Mouse (Mus musculus) kidney, postnatal 14 days (tissue): ENCODE results near the gene Casc1.

Experiments
- DNase-seq: peaks from one replicate; pipeline ENCODE4 v3.0.0; 2022; ENCODE audit warnings: mixed read lengths

The Casc1 gene

DNA sequence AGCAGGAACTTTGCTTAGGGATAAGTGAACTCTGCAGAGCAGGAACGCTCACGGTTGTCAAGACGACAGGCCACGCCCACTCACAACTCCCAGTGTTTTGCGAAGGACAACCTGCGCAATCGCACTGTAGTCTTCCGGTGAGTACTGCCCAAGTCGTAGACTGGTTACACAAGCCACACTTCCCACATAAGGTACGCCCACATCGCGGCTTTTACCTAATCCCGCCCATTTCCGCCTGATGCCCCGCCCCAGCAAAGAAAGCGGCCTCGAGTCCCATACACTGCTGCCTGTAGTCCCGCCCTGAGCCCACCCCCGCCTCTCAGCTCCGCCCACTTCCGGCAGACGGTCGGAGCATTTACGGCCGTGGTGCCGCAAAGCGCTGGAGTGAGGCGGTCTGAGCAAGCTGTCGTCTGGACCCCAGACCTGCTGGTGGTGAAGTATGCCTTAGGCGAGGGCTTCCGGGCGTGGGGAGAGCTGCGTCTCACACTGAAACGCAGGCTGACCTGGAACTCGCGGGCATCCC, at the start of gene Casc1, which contains the start of gene Etfrf1:
Casc1 (minus strand) TSS at position 190 of the 523 bp plus-strand sequence.
Etfrf1 (plus strand) TSS at position 319 of the 523 bp plus-strand sequence.
- peak; percentile 100 for DNase-seq

DNA sequence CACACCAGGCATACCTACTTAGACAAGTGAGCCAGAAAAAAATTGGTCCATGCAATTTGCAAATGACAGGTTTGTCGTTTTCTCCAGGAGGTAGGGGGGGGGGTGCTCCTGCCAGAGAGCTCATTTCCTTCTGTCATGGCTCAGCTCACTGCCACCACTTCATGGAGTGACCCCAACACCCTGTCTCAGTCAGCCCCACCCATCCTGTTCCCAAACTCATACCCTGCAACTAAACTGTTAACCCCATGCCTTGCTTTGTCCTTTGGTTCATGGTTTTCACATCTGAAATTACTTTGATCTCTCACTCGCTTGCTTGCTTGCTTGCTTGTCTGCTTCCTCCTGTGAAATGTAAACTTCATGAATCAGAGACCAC, 45.9 kb upstream of the Casc1 start:
- DNase-seq = no peak

DNA sequence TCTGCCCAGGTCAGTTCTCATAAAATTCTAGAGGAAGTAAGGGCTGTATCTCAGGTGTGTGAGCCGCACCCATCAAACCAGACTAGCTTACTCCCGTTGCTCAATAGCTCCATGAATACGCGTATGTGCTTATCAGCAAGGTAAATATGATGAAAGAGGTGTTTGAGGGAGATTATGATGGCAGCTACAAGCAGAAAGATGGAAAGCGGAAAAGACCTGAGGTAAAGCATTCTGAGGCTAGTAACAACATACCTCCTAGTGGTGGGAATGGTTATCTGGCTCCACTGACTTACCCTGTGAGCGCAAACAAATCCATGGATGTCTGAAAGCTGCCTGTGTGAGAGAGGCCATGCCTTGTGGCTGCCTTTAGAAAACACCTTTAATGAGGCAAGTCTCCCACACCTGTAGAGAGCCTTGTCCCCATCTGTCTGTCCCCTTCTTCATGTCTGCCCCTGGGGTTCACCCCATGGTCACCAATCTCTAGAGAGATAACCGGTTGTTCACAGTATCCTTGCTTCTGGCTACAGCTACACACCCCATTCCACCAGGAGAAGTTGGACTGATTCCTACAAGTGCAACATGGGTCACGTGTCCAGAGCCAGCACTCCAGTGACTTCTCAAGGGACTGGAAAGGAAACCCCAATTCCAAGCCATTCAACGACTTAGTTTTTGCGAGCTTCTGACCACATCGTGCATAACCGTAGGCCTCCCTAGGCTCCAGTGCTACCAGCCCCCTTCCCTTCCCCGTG, 45.3 kb upstream of the Casc1 start:
- DNase-seq = peak; percentile 17

DNA sequence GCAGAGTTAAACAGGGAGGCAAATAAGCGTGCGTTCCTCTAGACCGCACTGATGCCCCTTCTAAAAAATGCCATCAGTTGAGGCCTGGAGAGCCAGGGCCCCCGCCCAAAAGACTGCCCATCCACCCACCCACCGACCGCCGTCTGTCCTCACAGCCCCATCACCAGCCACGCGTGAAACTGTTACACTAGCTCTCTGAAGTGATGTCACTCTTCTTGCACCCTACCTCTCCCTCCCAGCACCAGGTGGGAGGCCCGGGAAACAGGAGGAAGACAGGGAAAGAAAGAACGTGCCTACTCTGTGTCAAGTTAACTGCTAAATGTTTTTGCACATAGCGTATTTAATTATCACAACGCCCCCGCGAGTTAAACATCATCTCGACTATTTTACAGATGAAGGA, 40.0 kb upstream of the Casc1 start:
- no peak for DNase-seq

DNA sequence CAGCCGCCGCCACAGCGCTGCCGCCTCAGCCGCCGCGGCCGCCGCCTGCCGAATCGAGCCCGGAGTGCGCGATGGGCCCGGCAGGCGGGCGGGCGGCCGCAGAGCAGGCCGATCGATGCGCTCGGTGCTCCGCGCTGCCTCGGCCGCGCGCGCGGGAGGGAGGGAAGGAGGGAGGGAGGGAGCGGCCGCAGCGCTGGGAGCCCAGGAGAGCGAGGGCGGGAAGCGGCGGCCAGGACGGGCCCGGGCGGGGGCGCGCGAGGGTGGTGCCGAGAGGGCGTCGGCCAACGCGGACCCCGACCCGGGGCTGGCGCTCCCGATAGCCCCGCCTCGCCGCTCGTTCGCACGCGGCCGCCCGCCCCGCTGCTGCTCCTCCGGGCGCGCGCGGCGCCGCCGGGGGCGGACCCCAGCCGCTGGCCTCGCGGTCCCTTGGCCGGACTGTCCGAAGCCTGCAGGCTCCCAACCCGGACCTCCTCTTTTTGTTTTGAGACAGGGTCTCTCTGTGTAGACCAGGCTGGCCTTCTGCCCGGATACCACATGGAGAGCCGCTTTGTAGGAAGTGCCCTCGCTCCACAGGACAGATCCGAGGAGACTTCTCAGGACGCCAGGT, 39.5 kb upstream of the Casc1 start, which contains the start of gene Kras:
Kras (minus strand) TSS at position 55 of the 607 bp plus-strand sequence.
- peak; percentile 96 for DNase-seq

DNA sequence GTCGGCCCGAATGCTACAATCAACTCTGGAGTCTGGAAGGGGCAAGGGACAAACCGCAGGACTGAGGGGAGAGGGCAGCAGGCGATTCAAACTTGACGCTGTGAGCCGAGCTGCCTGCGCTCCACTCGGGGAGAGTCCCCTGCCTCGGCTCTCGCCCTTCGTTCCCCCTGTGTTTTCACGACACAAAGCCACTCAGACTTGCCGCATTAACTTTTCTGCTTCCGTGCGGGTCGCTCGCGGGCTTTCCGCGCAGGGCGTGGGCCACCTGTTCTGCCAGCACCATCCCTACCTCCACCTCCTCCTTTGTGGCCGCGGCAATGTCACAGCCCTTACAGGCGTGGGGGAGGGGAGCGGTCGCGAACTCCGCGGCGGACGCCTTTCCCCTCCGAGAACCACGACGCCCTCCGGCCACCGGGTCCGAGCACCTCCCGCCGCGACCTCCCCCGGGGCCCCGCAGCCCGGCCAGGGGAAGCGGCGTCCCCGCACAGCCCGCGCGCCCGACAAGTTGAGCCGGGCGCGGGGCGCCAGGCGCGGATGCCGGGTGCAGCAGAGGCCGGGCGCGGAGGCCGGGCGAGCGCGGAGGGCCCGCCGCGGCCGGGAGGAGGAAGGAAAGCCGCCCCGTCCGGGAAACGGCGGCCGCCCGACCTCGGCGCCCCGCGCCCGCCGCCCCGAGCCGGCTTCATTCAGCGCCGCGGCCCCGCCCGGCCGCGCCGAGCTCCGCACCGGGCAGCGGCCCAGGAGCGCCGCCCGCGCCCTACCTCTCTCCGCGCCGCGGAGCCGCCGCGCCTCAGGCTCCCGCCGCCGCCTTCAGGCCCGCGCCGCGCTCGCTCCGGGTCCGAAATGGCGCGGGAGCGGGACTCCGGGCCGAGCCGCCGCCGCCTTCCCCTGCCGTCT, 38.7 kb upstream of the Casc1 start:
- peak; percentile 68 for DNase-seq

DNA sequence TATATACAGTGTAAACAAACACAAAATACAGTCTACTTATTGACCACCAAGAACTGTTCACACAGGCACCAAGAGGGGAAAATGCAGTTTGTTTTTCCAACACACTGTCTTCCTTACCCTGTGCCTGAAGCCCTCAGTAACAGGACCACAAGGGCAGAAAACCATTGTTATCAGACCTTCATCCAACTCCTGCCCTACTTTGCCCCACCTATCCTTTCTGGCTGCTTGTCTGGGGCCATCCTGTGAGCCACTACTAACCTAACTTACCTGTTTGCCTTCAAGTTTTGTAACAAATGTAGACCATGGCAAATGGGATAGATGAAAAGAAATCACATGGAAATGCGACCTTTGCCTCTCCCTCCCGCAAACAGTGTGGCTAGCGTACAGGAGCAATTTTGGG, 37.1 kb upstream of the Casc1 start:
- DNase-seq = no peak

DNA sequence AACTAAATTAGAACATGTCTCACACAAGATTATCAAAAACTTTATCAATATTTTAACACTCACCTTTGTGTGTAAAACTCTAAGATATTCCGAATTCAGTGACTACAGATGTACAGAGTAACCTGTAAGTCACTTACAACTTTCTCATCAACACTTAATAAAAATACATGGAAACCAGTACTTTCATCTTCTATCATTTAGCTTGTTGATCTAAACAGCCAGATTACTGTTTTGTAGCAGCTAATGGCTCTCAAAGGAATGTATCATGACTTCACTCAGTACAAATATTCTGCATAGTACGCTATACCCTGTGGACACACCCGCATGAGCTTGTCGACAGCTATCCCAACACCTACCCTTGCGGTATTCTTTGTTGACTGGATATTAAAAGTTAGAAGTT, 36.0 kb upstream of the Casc1 start:
- DNase-seq = no peak

DNA sequence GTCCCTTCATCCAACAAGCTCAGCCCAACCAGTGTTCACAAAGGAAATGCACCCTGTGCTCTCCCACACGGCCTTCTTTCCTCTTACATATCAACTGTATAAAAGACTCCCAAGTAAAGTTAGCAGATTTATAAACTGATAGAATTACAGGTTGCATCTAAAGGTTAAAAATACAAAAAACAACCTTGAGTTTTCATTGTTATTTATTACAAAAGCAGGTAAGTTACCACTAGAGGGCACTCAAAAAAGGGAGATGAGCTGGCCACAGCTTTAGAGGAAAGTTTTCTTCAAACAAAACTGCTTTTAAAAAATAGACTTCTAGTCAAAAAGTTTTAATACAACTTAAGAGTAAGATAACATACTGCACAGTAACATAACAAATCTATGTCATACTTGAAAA, 31.7 kb upstream of the Casc1 start:
- DNase-seq = no peak

DNA sequence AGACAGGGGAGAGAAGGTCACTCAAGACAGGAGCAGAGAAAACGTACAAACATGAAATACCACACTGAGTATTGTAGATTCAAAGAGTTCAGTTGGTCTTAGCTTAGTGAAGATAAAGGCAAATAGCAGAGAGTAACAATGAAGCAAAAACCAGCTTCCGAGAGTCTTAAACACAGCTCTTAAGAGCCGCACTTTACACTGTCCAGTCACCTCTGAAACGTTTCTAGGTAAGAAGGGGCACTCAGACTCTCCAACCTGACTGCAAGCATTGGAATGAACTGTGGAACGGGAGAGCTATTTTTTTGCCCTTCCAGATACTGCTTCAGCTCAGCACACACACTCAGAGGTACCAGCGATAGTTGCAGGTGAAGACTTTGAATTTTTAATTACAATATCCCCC, 29.5 kb upstream of the Casc1 start:
- no peak for DNase-seq

DNA sequence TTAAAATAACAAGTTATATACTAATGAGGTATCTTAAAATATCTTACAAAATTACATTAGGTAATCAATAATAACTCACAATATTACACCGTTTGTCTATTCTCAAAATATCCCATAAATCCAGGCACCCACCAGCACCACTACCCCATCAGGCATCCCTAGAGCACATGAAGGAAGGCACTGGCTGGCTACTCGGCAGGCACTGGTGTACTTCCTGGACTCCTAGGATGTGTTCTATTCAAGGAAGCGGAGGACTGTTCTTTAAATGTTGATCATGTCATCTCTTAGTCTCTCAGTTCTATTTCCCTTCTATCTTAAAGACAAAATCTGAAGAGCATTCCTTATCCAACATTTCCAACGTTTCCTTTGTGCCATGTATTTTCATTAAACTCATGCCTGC, 26.3 kb upstream of the Casc1 start:
- DNase-seq = no peak

DNA sequence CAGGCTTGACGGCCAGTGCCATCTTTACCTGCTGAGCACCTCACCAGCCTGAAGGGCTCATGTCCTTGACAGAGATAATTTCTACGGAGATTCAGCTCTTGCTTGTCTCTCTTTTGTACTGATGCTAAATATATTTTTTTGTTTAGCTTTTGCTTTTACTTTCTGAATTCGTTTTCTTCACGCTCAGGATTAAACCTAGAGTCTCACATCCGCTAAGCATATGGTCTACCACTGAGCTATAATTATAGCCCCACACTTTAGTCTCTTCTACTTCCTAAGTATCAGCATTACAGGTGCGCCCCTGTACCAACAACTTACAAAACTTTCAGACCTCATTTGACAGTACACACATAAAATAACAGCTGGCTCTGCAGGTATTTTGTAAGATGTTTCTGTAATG, 24.6 kb upstream of the Casc1 start:
- no peak for DNase-seq

DNA sequence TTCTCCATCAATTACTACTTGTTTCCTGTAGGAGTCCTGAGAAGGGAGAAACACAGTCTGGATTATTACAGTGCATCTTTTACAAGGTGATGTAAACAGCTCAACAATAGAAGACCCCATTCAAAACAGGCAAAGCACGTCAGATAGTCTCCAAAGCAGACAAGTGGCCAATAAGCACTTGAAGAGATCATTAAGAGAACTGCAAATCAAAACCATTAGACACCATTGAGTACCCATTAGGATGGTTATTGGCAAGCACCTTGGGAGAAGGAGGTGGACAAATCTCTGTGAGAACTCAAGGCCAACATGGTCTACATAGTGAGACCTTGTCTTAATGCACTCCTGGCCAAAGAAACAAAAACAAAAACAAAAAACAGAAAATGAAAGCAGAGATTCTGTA, 23.6 kb upstream of the Casc1 start:
- DNase-seq = no peak

DNA sequence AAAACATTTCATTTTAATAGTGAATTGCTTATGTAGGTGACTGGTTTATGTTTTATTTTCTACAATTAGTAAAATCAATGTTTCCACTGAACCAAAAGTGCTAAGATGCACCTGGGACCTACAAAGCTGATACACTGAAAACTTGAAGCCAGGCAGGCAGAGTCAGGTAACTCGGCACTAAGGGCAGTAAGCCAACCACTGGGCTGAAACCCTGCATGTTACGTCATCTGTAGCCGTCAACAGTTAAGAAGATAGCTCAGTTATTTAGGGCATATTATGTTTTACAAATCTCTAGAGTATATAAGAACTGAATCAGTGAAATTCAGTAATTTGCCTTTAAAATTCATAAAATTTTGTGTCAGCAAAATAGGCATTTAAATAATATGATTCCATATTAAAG, 15.5 kb upstream of the Casc1 start:
- DNase-seq = no peak

DNA sequence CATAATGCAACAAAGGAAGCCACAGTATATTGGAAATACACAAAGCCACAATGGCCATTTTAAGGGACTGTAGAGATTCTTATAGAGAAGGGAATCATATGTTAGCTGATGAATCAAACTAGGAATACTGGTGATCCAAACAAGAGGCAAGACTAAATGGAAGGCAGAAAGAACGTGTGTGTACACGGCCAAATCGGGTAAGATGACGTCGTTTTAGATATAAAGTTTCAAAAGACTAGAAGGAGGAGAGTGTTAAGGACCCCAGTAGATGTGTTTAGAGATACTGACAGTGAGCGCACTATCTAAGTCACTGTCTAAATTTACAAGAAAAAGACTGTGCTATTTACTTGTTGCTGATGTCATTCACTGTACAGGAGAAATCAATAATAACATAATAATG, 13.4 kb upstream of the Casc1 start:
- no peak for DNase-seq

DNA sequence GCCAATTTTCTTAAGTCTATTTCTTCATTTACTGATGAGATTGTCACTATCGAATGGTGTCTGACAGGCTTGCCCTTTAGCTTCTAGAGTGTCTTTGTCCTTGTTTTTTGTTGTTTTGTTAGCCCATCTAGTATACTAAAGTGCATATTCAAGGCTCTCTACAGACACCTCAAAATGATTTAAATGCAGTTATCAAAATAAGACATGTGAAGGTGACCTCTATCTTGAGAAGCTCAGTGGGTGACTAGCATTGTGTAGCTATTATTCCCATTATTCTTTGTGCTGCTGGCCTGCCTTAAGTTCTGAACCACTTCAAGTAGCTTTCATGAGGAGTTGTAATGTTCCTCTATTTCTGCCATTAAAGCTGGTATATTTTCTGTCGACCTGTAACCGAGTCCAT, 5.0 kb upstream of the Casc1 start:
- no peak for DNase-seq

DNA sequence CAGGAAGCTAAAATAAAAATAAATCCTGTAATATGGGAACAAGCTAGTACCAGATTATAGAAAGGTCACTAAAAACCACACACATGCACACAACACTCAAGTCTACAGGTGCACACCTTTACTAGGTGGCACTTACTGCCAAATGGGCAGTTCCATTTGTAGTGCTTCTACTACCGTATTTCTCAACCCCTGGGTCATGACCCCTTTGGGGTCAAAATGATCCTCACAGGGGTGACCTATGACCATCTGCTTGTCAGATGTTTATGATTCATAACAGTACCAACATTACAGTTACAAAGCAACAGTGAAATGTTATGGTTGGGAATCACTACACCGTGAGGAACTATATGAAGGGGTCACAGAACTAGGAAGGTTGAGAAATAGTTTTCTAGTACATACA, 3.1 kb upstream of the Casc1 start:
- no peak for DNase-seq

DNA sequence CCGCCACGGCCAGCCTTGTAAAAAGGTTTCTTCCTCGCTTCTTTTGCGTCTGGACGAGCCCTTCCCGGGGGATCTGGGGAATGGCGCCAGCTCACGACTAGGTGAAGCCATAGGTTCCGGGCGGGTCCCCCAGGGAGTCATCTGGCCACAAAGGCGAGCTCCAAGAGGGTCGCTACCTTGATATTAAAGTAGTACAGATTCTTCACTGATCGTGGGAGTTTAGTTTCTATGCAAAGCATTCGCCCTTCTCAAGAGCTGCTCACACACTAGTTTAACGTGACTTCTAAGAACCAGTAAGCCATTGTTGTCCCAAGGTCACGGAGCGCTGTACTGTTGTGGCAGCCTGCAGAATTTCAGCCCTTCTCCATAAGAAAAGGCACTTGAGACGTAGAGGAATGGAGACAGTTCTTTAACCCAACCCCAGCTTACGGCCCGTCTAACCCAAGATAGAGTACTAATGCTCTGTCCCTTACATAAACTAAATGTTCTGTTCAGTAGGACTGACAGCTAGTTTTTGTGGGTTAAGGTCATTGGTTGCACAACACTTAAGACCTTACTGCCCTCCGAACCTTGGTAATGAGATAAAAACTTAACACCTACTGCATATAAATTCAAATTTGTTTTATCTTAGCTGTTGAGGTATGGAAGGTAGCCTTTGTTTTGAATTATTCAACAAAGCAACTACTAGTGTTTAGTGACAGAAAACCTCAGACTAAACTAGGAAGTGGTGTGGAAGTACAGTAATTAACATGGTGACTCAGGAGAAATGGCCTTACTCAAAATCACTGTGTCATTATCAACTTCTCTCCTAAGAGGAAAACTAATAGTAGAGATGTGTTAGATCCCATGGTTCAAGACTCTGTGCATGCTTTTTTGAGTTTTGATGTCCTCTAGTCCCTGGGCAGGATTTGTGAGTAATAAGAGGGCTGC, 836 bp upstream of the Casc1 start:
- DNase-seq = no peak

DNA sequence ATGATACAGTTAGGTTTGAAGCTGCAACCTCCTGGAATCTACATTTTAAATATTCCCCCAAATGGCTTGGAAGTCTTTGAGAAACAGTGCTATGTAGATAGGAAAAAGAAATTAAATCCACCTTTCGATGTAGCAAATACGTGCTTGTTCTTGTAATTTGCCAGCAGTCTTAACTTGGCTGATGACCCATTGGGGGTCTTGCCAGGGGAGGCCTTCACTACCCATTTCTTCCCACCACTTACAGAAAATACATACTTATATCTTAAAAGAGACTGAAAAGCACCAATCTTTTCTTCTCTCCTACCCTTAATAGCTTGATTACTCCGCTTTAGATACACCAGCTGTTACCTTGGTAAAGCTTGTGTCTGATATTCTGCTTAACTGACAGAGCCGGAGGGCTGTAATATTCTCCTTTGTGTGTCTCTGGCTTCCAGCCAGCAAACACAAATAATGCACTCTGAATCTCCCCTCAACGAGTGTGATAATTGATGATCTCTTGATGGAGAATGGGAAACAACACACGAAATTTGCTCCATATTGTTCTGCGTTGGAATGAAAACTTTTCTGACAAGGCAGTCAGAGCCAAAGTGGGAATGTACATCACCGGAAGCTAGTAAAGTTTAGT, 637 bp downstream of the Casc1 start:
- DNase-seq = no peak

DNA sequence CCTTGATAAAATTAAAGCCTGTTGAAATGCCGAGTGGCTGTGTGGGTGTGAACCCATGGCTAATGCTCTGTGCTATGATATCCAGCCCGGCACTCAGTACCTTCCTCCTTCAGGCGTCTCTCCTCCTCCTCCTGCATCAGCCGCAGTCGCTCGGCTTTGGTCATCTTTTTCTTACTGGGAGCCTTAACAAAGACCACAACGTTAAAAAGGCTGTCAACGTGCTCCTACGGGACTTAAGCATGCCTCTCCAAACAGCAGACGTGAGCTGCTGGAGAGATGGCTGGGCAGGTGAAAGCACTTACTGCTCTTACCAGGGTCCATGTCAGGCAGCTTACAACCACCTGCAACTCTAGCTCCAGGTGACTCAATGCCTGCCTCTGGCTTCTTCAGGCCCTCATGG, 5.7 kb downstream of the Casc1 start:
- DNase-seq = no peak

DNA sequence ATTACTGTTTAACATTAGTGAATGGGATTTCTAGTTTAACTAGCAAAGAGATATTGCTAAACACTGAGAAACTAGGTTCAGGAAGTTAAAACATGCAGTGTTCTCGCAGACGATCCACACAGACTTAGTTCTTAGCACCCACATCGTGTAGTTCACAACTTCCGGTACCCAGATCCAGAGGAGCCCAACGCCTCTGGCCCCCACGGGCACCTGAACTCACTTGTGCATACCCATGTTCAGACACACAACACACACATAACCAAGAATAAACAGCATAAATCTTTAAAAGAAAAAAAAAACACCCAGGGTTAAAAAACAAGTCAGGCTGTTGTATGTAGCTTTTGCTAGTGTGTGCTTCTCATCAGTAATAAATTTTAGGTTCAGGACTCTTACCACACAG, 6.4 kb downstream of the Casc1 start:
- DNase-seq = no peak
